Mouse (Mus musculus): ENCODE measurements around the gene Elovl6. TPM values are rescaled to one million over a fixed set of nuclear protein-coding genes. Genes with fewer than 3 reads are reported as not detected.

Elovl6 gene
- polyA plus RNA-seq, 1 experiment from 2014 or later, result 34.6 TPM

DNA sequence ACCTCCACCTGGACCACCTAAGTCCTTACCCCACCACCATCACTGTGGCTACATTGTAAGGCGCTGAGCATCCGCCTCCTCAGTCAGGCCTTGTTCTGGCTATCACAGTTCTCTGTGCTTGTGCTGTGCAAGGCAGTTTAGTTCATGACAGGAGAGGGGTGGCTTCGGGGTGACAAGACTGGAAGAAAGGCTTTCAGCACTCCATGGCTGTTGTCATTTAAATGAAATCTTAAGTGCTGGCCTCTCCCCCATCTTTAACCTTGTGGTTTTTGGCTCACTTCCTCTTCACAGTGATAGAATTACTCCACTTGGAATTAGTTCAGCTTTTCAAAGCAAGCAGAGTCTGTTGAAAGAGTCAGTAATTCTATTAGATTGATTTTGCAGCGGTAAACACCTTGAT is 41.5 kb downstream of the Elovl6 start:
- no peak overlapping the region for H3K9ac ChIP-seq
- no peak overlapping the region for H3K4me2 ChIP-seq
- H3K27me3 ChIP-seq, result no peaks in the 10 kb centered on the region
- H3K4me3 ChIP-seq (replicated peaks), result no peak overlapping the region
- no peak for ATAC-seq (ENCODE audit: low FRiP score)
- peaks cover 16% of the 10 kb centered on the region for H3K4me1 ChIP-seq
- H3K36me3 ChIP-seq (replicated peaks), result peaks cover 28% of the 10 kb centered on the region
- no peak overlapping the region for H3K27ac ChIP-seq
- 89% methylated on average over 4 of the region's 4 CpGs for WGBS
- H3K9me3 ChIP-seq, result no peaks in the 10 kb centered on the region

DNA sequence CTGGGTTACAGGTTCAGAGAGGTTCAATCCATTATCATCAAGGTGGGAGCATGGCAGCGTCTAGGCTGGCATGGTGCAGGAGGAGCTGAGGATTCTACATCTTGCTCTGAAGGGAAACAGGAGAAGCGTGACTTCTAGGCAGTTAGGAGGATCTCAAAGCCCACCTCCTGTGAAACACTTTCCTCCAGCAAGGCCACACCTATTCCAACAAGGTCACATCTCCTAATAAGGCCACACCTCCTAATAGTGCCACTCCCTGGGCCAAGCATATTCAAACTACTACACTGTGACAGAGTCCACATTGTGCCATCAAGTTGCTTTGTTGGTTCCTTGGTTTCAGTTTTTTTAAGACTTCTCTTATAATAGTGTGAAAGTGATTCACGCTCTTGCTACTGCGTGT is 42.9 kb downstream of the Elovl6 start:
- peaks cover 28% of the 10 kb centered on the region for H3K36me3 ChIP-seq (replicated peaks)
- H3K27me3 ChIP-seq, result no peaks in the 10 kb centered on the region
- H3K9ac ChIP-seq, result no peak overlapping the region
- peaks cover 16% of the 10 kb centered on the region for H3K4me1 ChIP-seq
- H3K4me3 ChIP-seq (replicated peaks), result no peak overlapping the region
- no peak overlapping the region for H3K4me2 ChIP-seq
- no peaks in the 10 kb centered on the region for H3K9me3 ChIP-seq
- no peak overlapping the region for H3K27ac ChIP-seq
- 89% methylated on average over 4 of the region's 4 CpGs for WGBS
- no peak for ATAC-seq (ENCODE audit: low FRiP score)

DNA sequence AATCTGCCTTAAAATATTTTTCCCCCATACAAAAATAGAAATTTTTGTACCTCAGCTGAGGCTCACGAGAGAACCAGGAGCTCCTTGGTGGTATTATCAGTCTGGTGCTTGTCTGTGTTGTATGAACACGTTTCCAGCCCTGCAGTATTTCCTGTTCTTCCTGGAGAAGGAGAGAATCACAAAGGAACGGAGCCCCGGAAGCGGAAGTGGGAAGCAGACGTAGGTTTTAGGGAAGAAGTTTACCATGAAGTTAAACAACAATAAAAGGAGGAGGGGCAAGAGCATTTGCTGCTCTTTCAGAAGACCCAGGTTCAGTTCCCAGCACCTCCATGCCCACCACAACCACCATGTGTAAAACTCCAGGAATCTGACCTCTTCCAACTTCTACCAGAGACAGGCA is 44.4 kb downstream of the Elovl6 start:
- Histone ChIP-seq H3K4me3 (replicated peaks) (no peak overlapping the region), H3K27me3 (no peaks in the 10 kb centered on the region), H3K9ac (no peak overlapping the region), H3K4me1 (peaks cover 16% of the 10 kb centered on the region), H3K27ac (no peak overlapping the region), H3K9me3 (no peaks in the 10 kb centered on the region), H3K4me2 (no peak overlapping the region), H3K36me3 (replicated peaks) (peaks cover 25% of the 10 kb centered on the region)
- WGBS, result 94% methylated on average over 6 of the region's 6 CpGs
- no peak for ATAC-seq (ENCODE audit: low FRiP score)

DNA sequence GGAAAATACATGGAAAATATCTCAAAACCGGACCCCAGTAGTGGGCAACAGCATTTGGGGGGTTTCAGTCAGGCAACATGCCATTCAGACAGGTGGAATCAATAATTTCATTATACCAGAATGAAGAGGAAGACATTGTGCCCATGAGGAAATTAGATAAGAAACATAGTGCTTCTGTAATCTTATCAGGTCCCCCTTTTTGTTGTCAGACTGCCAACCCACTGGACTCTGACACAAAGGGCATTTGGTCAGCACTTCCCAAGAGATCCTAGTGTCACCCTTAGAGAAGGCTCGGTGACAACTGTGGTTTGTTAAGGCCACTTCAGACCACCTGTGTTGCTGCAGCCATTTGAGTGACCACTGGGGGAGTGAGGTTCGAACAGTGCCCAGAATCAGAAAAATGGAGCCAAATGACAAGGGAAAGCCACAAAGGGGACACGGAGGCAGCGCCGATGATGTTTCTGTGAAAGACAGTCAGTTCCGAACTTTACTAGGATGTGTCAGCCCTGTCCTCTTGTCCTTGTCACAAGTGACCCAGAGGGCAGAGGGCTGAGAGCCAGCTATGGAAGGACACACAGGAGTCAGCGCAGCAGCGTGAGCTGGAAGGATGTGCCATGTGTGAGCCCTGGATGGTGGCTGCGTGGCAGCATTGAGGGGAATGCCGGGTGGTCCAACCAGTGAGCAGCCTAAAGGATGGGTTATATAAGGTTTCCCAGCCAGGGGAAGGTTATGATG is 46.8 kb downstream of the Elovl6 start:
- Histone ChIP-seq H3K9ac (no peak overlapping the region), H3K36me3 (replicated peaks) (peaks cover 18% of the 10 kb centered on the region), H3K4me1 (no peaks in the 10 kb centered on the region), H3K27me3 (no peaks in the 10 kb centered on the region), H3K4me2 (no peak overlapping the region), H3K27ac (no peak overlapping the region), H3K4me3 (replicated peaks) (no peak overlapping the region), H3K9me3 (no peaks in the 10 kb centered on the region)
- 92% methylated on average over 11 of the region's 11 CpGs for WGBS
- no peak for ATAC-seq (ENCODE audit: low FRiP score)

GRCm38 (mm10) chr3:129581024-129581423 is 48.9 kb downstream of the Elovl6 start:
- Histone ChIP-seq H3K4me2 (no peak overlapping the region), H3K27ac (no peak overlapping the region), H3K4me3 (replicated peaks) (no peak overlapping the region), H3K9me3 (no peaks in the 10 kb centered on the region), H3K4me1 (no peaks in the 10 kb centered on the region), H3K27me3 (no peaks in the 10 kb centered on the region), H3K36me3 (replicated peaks) (peaks cover 8% of the 10 kb centered on the region), H3K9ac (no peak overlapping the region)
- no peak for ATAC-seq (ENCODE audit: low FRiP score)
- WGBS, result 85% methylated on average over 3 of the region's 3 CpGs

- Histone ChIP-seq H3K27me3 (no peaks in the 10 kb centered on the region), H3K36me3 (replicated peaks) (no peaks in the 10 kb centered on the region), H3K27ac (no peak overlapping the region), H3K9me3 (no peaks in the 10 kb centered on the region), H3K4me3 (replicated peaks) (no peak overlapping the region), H3K4me2 (no peak overlapping the region), H3K9ac (no peak overlapping the region), H3K4me1 (0 out of 2 replicates have a peak, but pooled peaks cover 4% of the 10 kb centered on the region)
- ATAC-seq (ENCODE audit: low FRiP score), result no peak
- WGBS, result 83% methylated on average over 4 of the region's 4 CpGs
Measured at GRCm38 (mm10) chr3:129582449-129582848, 50.3 kb downstream of the Elovl6 start.

GRCm38 (mm10) chr3:129583290-129583689 is 51.1 kb downstream of the Elovl6 start:
- H3K27me3 ChIP-seq, result no peaks in the 10 kb centered on the region
- no peak overlapping the region for H3K9ac ChIP-seq
- H3K4me2 ChIP-seq, result no peak overlapping the region
- H3K27ac ChIP-seq, result no peak overlapping the region
- WGBS, result 79% methylated on average over 5 of the region's 5 CpGs
- no peaks in the 10 kb centered on the region for H3K36me3 ChIP-seq (replicated peaks)
- no peaks in the 10 kb centered on the region for H3K9me3 ChIP-seq
- ATAC-seq (ENCODE audit: low FRiP score), result no peak
- H3K4me1 ChIP-seq, result 0 out of 2 replicates have a peak, but pooled peaks cover 4% of the 10 kb centered on the region
- no peak overlapping the region for H3K4me3 ChIP-seq (replicated peaks)

- ATAC-seq (ENCODE audit: low FRiP score), result no peak
- Histone ChIP-seq H3K4me2 (no peak overlapping the region), H3K9ac (no peak overlapping the region), H3K36me3 (replicated peaks) (no peaks in the 10 kb centered on the region; the same call in 1 of the 2 replicates), H3K27ac (no peak overlapping the region), H3K27me3 (no peaks in the 10 kb centered on the region), H3K4me3 (replicated peaks) (no peak overlapping the region), H3K9me3 (no peaks in the 10 kb centered on the region), H3K4me1 (peaks cover 10% of the 10 kb centered on the region; the same call in 1 of the 2 replicates)
- WGBS, result 87% methylated on average over 8 of the region's 8 CpGs
Measured at GRCm38 (mm10) chr3:129587916-129588315, 55.8 kb downstream of the Elovl6 start.

GRCm38 (mm10) chr3:129588753-129589152 is 56.6 kb downstream of the Elovl6 start:
- no peak for ATAC-seq (ENCODE audit: low FRiP score)
- Histone ChIP-seq H3K27me3 (no peaks in the 10 kb centered on the region), H3K4me2 (no peak overlapping the region), H3K9me3 (no peaks in the 10 kb centered on the region), H3K4me1 (peaks cover 10% of the 10 kb centered on the region; the same call in 1 of the 2 replicates), H3K36me3 (replicated peaks) (no peaks in the 10 kb centered on the region; the same call in 1 of the 2 replicates), H3K4me3 (replicated peaks) (no peak overlapping the region), H3K9ac (no peak overlapping the region), H3K27ac (no peak overlapping the region)
- WGBS, result 73% methylated on average over 3 of the region's 3 CpGs

GRCm38 (mm10) chr3:129589705-129590104 is 57.5 kb downstream of the Elovl6 start:
- Histone ChIP-seq H3K4me1 (peaks cover 10% of the 10 kb centered on the region; the same call in 1 of the 2 replicates), H3K4me3 (replicated peaks) (no peak overlapping the region), H3K27me3 (no peaks in the 10 kb centered on the region), H3K4me2 (no peak overlapping the region), H3K27ac (no peak overlapping the region), H3K9ac (no peak overlapping the region), H3K36me3 (replicated peaks) (no peaks in the 10 kb centered on the region; the same call in 1 of the 2 replicates), H3K9me3 (no peaks in the 10 kb centered on the region)
- no peak for ATAC-seq (ENCODE audit: low FRiP score)
- 95% methylated on average over 10 of the region's 10 CpGs for WGBS

DNA sequence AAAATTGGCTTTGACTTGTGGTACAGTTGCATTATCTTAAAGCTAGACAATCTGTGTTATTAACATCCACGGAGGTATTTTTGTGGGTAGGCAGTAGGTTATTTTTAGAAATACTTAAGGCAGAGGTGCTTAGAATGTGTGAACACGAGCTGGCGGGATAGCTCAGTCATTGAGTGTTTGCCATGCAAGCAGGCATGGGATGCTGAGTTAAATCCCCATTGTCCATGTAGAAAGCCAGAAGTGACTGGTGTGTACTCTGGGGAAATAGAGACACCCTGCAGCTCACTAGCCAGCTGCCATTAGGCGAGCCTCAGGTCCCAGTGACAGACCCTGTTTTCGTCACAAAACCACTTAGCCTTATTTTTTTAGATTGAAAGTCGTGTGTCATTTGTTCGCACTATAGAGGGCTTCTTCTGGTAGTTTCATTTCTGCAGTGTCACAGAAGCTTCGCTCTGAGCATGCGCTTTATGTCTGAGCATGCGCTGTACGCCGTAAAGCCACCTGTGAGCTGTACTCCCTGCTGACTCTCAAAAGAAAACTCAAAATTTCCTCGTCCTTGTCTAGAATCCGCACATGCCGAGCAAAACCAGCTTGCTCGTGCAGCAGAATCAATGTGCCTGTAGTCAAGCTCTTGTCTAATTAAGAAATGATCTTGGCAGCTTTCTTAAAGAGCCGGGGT is 58.5 kb downstream of the Elovl6 start:
- H3K27ac ChIP-seq, result peak overlapping the region; percentile 19; the same call in 1 of the 2 replicates
- WGBS, result 72% methylated on average over 17 of the region's 17 CpGs
- H3K9me3 ChIP-seq, result no peaks in the 10 kb centered on the region
- H3K9ac ChIP-seq, result no peak overlapping the region
- ATAC-seq (ENCODE audit: low FRiP score), result 0 out of 2 replicates have a peak, but pooled peaks have one; percentile 36
- H3K36me3 ChIP-seq (replicated peaks), result no peaks in the 10 kb centered on the region; the same call in 1 of the 2 replicates
- H3K4me2 ChIP-seq, result no peak overlapping the region
- no peak overlapping the region for H3K4me3 ChIP-seq (replicated peaks)
- H3K27me3 ChIP-seq, result no peaks in the 10 kb centered on the region
- H3K4me1 ChIP-seq, result peaks cover 10% of the 10 kb centered on the region; the same call in 1 of the 2 replicates

DNA sequence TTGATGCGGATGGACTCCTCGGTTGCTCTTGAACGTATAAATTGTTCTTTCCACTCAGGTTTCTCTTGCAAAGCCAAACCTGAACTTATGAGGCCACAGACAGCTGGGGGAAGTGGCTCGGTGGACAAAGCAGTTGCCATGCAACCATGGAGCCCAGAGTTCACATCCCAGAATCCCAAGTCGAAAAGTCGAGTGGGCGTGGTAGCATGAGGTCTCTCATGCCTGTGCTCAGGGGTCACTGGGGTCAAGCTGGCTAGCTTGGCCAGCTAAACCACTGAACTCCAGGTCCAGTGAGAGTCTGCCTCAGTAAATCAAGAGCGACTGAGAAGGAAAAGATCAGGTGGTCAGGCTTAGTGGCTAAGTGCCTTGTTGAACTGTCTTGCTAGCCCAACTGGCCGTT is 59.1 kb downstream of the Elovl6 start:
- H3K27ac ChIP-seq, result peak overlapping the region; percentile 19; the same call in 1 of the 2 replicates
- no peaks in the 10 kb centered on the region; the same call in 1 of the 2 replicates for H3K36me3 ChIP-seq (replicated peaks)
- H3K4me3 ChIP-seq (replicated peaks), result no peak overlapping the region
- H3K9ac ChIP-seq, result no peak overlapping the region
- no peak for ATAC-seq (ENCODE audit: low FRiP score)
- peaks cover 10% of the 10 kb centered on the region; the same call in 1 of the 2 replicates for H3K4me1 ChIP-seq
- H3K9me3 ChIP-seq, result no peaks in the 10 kb centered on the region
- H3K27me3 ChIP-seq, result no peaks in the 10 kb centered on the region
- 80% methylated on average over 9 of the region's 9 CpGs for WGBS
- no peak overlapping the region for H3K4me2 ChIP-seq

Data from forebrain, embryonic 12.5 days (tissue).